Mouse (Mus musculus) brain, embryonic 18.5 days (tissue): ENCODE results near the gene Olfr740.

Experiments
- DNase-seq: peaks from one replicate; pipeline ENCODE4 v3.0.0-alpha.2; 2012; ENCODE audit warnings: low read depth, low spot score

The Olfr740 gene

DNA sequence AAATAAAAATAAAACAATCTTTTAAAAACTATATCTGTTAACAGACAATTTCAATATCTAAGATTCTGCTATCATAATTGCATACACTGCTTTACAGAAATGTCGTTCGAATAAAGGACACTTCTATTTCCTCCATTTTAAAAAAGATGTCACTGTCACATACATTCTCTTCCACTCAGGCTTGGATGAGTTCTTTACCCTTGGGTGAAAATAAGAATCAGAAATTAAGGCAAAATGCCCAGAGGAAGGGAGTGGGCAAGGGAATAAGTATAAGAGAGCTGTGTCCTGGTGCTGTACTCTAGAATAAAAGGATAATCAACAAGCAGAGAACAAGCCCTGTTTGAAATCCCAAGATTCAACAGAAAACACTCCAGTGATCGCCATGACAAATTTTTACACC is at the start of gene Olfr740:
Olfr740 (plus strand) TSS at position 301 of the 400 bp plus-strand sequence.
- DNase-seq, result no peak

DNA sequence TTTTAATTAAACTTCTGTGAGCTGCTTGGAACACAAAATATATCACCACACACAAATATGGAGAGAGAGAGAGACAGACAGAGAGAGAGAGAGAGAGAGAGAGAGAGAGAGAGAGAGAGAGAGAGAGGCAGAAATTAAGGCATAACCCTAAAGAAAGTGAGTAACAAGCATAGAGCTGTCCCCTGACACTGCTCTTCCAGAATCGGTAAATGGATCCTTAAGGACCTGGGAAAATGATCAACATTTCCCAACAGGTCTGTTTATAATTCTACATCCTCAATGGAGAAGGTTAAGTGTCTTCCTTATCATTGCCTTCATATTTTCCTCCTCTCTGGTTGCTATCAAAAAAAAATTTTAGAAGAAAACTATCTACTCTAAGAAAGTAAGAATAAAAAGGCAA is 38.1 kb upstream of the Olfr740 start, which contains the start of gene Olfr738:
Olfr738 (plus strand) TSS at position 301 of the 400 bp plus-strand sequence.
- DNase-seq, result no peak

DNA sequence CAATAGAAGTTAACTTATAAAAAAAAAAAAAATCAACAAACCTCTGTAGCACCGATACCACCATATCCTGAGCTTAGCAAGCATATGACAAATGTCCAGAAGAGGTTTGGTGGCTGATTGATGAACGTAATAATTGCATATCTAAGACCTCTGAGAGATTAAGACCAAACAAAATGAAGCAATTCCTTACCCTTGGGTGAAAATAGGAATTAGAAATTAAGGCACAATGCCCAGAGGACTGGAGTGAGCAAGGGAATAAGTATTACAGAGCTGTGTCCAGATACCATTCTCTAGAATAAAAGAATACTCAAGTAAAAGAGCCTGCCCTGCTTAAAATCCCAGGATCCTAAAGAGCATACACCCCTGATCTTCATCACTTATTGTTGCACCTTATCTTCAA is 27.0 kb upstream of the Olfr740 start, which contains the start of gene Olfr739:
Olfr739 (plus strand) TSS at position 301 of the 400 bp plus-strand sequence.
- no peak for DNase-seq

DNA sequence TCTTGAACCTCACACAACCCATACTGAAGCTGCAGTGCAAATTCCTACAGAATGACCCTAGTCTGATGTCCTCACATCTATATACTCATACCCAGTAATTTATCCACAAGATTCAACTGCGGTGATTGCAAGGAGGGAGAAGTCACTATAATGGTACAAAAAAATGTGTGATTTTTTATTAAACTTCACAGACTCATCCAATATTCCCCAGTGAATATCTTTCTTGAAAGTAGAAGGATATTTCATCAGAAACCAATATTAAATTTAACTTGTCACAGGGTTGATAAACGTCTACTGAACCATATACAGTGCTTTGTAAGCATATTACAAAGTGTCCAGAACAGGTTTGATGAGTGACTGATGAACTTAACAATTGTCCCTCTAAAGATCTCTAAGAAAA is 27.1 kb downstream of the Olfr740 start, which contains the start of gene Olfr741:
Olfr741 (plus strand) TSS at position 301 of the 400 bp plus-strand sequence.
- DNase-seq, result no peak

DNA sequence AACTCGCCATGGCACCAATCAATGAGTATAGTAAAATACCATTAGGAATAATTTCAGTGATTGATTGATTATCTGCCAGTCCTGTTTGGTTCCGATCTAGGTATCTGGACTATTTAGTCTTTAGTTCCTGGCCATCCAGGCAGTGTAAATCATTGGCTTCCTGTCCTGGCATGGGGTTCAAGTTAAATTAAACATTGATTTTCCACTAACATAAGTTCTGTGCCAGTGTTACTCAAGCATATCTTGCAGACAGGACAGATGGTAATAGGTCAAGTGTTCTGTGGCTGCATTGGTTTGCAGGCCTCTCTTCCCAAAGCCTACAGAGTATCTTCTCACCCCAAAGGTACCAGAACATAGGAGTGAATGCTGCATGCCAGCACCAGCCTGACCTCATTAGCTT is 33.1 kb downstream of the Olfr740 start:
- DNase-seq, result no peak

DNA sequence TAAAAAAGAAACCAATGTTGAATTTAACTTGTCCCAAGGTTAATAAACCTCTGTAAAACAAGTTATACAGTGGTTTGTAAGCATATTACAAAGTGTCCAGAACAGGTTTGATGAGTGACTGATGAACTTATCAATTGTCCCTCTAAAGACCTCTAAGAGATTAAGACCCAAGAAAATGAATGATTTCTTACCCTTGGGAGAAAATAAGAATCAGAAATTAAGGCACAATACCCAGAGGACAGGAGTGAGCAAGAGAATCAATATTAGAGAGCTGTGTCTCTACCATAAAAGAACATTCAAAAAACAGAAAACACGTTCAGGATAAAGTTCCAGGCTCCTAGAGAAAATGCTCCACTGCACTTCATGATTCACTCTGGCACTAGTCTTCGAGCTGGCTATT is 58.0 kb downstream of the Olfr740 start, which contains the start of gene Olfr742:
Olfr742 (plus strand) TSS at position 301 of the 400 bp plus-strand sequence.
- DNase-seq, result no peak
